Mouse (Mus musculus) spleen, postnatal 10 days (tissue): ENCODE measurements around the gene Ift57.

Experiments
- DNase-seq, 2 experiments: peaks; one replicate each; pipeline ENCODE4 v3.0.0; 2021 to 2022; ENCODE audit warnings: low spot score in 2 of 2

Gene Ift57

GRCm38 (mm10) chr16:49753318-49753717 is 54.3 kb downstream of the Ift57 start:
- DNase-seq, result no peak

DNA sequence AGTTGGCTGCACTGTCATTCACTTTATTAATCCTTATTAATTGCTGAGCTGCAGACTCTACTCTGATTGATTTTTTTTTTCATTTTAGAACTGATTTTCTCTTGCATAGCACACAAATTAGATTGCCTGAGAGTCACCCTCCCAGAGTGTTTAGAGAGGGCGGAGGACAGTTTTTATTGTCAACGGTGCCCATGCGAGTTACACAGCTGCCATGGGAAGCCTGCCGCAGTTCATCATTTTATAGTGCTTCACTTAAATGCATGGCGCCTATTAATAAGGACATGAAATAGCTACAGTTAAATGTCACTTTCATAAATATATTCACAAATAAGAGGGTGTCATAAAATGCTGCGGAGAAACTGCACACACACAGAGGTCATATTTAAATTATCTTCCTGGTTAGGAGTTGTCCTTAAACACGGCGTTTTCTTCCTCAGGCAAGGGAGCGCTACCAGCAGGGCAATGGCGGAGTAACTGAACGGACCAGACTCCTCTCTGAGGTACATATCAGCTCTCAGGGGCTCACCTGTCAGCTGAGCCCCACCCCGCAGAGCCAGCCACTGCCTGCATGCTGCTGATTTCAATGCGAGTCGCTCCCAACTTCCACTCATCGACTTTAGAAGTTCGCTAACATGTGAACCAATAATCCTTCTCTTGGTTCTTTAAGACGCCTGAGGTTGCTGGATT is 61.6 kb downstream of the Ift57 start:
- DNase-seq, result no peak

GRCm38 (mm10) chr16:49761981-49762380 is 62.9 kb downstream of the Ift57 start:
- no peak for DNase-seq

GRCm38 (mm10) chr16:49766326-49766725 is 67.3 kb downstream of the Ift57 start:
- peak in 1 of 2 experiments; percentile 78 for DNase-seq

DNA sequence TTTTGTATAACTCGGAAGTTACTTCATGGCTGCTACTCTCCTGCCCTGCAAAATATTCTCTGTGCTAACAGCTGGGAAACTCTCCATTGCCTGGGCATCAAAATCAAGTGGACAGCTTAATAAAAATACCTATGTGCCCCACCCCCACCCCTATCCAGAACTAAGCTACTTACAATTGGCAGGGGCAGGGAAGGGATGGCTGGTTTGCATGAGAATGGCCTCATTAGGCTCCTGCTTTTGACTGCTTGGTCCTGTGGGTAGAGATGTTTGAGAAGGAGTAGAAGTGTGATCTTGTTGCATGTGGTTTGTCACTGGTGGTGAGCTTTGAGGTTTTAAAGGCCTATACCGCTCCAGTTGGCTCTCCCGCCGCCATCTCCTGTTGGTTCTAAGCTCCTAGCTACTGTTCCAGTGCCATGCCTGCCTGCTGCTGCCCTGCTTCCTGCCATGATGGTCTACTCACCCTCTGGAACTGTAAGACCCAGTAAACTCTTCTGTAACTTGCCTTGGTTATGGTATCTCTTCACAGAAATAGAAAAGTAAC is 69.5 kb downstream of the Ift57 start:
- DNase-seq, result no peak

- peak; percentile 71 to 73 for DNase-seq
These were observed 70.8 kb downstream of the Ift57 start for GRCm38 (mm10) chr16:49769831-49770261.

DNA sequence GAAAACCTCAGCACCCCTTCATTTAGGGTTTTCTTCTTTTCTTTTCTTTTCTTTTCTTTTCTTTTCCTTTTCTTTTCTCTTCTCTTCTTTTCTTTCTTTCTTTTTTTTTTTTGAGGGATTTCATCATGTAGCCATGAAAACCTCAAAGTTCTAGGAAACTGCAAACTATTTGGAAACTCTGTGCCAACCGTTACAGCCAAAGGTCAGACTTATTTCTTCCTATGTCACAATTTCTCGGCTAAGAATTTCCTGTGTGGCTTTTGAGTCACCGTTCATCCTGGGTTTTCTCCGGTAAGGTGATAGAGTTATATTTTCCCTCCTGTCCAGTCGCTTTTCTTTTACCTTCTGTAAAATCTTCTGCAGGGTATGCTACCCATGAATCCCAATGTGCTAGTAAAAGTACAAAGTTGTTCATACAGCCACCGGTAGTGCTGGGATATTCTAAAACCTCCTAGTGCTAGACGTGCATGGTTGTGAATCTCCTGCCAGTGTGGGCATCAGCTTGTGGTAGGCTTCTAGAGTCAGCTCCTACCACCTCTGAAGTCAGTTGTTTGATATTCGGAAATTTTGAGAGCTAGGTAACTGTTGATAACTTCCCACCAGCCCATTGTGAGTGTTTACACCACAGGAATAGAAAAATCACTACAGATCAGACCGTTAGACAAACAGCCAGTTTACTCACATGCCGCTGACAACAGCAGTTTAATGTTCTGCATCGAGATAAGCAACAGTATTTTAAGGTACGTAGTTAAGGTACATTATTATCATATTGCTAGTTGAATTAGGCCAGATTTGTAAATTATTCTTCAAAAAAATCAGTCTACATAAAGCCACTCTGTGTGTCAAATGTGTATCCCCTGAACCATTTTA is 71.5 kb downstream of the Ift57 start:
- DNase-seq, result no peak

GRCm38 (mm10) chr16:49771609-49772396 is 72.8 kb downstream of the Ift57 start:
- no peak for DNase-seq

DNA sequence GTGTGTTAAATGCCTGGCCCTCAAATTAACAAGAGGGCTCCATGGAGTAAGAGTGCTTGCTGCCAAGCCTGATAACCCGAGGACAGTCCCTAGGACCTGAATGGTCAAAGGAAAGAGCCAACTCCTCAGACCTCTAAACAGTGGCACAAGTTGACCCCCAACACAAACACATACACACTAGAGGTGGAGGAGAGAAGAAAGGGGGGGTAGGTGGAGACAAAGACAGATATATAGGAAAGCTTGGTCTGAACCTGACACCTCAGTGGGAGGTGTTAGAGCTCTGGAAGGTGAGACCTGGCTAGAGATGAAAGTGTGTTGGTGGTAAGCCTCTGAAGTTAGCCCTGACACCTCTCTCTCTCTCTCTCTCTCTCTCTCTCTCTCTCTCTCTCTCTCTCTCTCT is 73.5 kb downstream of the Ift57 start:
- DNase-seq, result peak in 1 of 2 experiments; percentile 65

DNA sequence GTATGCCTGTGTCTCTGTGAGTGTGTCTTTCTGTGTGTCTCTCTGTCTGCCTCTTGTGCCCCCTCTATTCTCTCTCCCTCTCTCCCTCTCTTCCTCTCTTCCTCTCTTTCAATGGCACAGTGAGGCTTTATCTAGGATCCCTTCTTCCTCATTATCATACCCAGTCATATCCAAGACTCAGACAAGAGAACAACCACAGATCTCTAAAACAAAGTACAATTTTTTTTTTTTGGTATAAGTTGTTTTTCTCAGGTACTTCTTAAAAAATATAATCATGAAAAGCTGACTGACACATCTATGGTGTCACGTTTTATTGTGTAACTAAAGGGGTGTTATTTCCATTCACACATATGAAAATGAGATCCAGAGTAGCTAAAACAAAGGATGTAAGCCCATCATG is 74.0 kb downstream of the Ift57 start:
- DNase-seq, result no peak

DNA sequence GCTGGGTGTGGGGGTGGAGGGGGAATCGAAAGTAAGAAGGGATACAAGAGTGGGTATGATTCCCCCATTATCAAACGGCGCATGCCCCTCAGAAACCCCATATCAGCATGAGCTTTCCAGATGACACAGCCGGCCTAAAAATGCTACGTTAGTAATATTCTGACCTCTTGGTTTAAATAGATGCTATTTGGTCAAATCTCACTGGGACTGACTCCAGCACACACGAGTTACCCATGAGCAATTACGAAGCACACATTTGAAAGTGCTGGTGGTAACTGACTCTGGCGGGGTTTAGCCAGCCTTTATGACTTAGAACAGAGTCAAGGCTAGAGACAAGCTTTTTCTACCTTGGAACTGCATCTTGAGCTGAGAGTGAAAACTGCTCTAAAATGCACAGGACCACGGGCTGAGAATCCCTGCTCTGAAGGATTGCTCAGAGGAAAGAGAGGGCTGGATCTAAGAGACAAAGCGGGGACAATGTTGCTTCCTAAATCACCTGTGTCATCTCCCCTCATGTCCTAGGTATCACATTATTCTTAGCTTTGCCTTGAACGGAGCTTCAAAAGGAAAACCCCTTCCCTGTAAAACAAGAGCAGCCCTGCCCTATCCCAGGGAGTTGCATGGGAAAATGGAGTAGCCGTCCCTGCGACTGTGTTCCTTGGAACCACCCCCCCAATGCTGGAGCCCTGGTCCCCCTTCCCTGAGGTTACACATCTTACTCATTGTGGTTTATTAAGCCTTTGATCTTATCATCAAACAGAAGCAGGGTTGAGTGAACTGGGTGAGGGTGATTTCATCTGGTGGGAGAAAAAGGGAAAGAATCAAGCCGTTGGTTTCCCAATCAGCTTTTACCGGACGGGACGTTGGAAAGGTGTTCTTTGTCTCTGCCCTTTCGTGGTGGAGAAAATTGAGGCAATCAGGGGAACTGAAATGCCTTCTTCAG is 75.3 kb downstream of the Ift57 start:
- peak in 1 of 2 experiments; percentile 67 for DNase-seq

GRCm38 (mm10) chr16:49775002-49775966 is 76.3 kb downstream of the Ift57 start:
- DNase-seq, result peak; percentile 62 to 74

- peak in 1 of 2 experiments; percentile 57 for DNase-seq
These were observed 77.9 kb downstream of the Ift57 start for GRCm38 (mm10) chr16:49776981-49777380.

GRCm38 (mm10) chr16:49781556-49782156 is 82.6 kb downstream of the Ift57 start:
- DNase-seq, result no peak

GRCm38 (mm10) chr16:49783369-49783768 is 84.3 kb downstream of the Ift57 start:
- DNase-seq, result no peak

- DNase-seq, result no peak
These were observed 87.1 kb downstream of the Ift57 start for GRCm38 (mm10) chr16:49786116-49786515.

DNA sequence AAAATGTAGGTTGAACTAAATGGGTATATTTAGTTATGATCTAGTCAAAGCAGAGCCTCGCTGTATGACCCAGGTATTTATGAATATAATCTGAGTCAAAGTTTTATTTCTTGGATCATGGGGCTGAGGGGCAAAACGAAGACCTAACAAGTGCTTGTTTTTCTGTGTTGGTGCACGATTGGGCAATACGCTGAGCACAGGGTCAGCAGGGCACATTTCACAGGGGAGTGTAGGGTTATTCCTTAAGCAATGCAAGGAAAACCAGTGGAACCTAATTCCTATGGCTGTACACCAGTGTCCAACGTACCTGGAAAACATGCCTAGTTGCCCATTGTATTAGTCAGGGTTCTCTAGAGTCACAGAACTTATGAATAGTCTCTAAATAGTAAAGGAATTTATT is 88.7 kb downstream of the Ift57 start:
- DNase-seq, result no peak

- no peak for DNase-seq
These were observed 91.8 kb downstream of the Ift57 start for GRCm38 (mm10) chr16:49790575-49791465.
